Mouse (Mus musculus): ENCODE measurements at regions not wholly inside any gene's neighbourhood (a gene's known extent, or its start where the extent isn't known, plus 50 kb on each side); places are given as distances from the start of the nearest gene placed in this dataset.
"Not testable (repeated sequence)": the region's sequence is repeated elsewhere in the genome, so short reads cannot be mapped to it uniquely, and the experiment has no call there.

DNA sequence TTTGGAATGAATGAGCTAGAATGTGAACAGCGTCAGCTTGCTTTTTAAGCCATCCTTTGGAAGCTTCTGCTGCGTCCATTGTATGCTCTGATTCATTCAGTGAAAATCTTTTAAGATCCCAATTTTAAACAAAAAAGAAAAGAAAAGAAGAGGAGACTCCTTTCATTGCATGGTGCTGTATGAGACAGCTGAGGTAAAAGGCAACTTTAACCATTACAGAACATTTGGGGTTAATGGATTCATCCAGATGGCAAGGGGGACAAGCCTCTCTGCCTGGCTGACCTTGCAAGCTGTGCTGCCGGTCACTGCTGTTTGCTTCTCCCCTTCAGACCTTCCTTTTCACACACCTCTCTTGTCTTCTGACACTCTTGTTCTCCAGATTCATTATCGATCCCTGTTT is 176.0 kb upstream of the Intu start:
- no peak overlapping the region for H3K4me2 ChIP-seq
- no peaks in the 10 kb centered on the region for H3K9me3 ChIP-seq (replicated peaks)
- H3K27ac ChIP-seq = no peak overlapping the region
- no peak overlapping the region for H3K4me3 ChIP-seq (replicated peaks)
- H3K36me3 ChIP-seq = no peaks in the 10 kb centered on the region
- no peaks in the 10 kb centered on the region for H3K27me3 ChIP-seq
- ATAC-seq (ENCODE audit: low read depth) (no peak), DNase-seq (no peak)
- H3K9ac ChIP-seq = no peak overlapping the region
- no peaks in the 10 kb centered on the region for H3K4me1 ChIP-seq (replicated peaks)
- WGBS (ENCODE audit: insufficient replicate concordance) = 61% methylated on average over 4 of the region's 4 CpGs

DNA sequence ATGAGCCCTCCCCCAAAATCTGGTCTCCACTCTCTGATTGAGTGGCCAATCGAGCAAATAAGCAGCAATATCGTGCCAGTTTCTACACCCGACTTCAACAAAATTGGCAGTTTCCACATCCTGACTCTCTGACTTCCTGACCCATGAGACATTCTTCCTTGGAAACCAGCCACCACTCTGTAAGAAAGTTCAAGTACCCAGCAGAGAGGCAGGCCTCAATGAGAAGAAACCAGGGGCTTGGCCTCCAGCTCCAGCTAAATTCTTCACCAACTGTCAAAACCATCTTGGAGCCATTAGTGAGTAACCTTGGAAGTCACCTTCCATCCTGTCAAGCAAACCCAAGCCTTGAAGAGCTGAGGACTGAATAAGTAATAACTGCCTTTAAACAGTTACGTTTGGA is 162.7 kb upstream of the Intu start:
- no peak overlapping the region for H3K4me3 ChIP-seq (replicated peaks)
- H3K9me3 ChIP-seq (replicated peaks) = no peaks in the 10 kb centered on the region
- no peak overlapping the region for H3K9ac ChIP-seq
- DNase-seq = no peak
- ATAC-seq (ENCODE audit: low read depth) = no peak
- no peaks in the 10 kb centered on the region for H3K36me3 ChIP-seq
- no peak overlapping the region for H3K27ac ChIP-seq
- H3K4me1 ChIP-seq (replicated peaks) = no peaks in the 10 kb centered on the region
- no peak overlapping the region for H3K4me2 ChIP-seq
- WGBS (ENCODE audit: insufficient replicate concordance) = 70% methylated on average over 4 of the region's 4 CpGs
- H3K27me3 ChIP-seq = no peaks in the 10 kb centered on the region

DNA sequence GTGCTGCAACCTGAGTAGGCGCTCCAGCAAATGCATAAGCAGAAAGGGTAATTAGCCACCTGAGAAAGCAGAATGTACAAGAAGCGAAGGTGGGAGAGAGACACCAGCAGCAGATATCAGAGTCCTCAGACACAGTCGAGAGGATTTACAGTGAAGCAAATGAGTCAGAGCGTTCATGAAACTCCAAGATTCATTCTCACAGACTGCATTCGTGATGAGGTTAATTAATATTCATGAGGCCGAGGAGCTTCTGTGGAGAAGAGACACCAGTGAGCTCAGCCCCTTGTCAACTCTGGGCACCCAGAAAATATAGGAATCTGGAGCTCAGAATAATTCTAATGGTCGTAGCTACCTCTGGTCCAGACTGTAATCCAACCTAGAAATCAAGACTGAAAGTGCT is 159.7 kb upstream of the Intu start:
- H3K27me3 ChIP-seq = no peaks in the 10 kb centered on the region
- no peak overlapping the region for H3K27ac ChIP-seq
- H3K4me3 ChIP-seq (replicated peaks) = no peak overlapping the region
- no peak for DNase-seq
- no peak overlapping the region for H3K9ac ChIP-seq
- H3K4me2 ChIP-seq = no peak overlapping the region
- no peaks in the 10 kb centered on the region for H3K36me3 ChIP-seq
- no peaks in the 10 kb centered on the region for H3K4me1 ChIP-seq (replicated peaks)
- no peaks in the 10 kb centered on the region for H3K9me3 ChIP-seq (replicated peaks)
- ATAC-seq (ENCODE audit: low read depth) = no peak
- WGBS (ENCODE audit: insufficient replicate concordance) = 47% methylated on average over 7 of the region's 7 CpGs

DNA sequence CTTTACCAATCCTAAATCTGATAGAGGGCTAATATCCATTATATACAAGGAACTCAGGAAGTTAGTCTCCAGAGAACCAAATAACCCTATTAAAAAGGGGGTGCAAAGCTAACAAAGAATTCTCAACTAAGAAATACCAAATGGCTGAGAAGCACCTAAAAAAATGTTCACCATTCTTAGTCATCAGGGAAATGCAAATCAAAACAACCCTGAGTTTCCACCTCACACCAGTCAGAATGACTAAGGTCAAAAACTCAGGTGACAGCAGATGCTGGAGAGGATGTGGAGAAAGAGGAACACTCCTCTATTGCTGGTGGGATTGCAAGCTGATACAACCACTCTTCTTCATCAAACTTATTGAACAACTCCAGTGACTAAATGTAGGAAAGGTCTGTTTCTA is 154.9 kb upstream of the Intu start:
- not testable (repeated sequence) for H3K4me2 ChIP-seq; H3K9ac ChIP-seq; H3K36me3 ChIP-seq; H3K4me3 ChIP-seq (replicated peaks); H3K9me3 ChIP-seq (replicated peaks); H3K27me3 ChIP-seq; DNase-seq; H3K4me1 ChIP-seq (replicated peaks); H3K27ac ChIP-seq; ATAC-seq (ENCODE audit: low read depth)

DNA sequence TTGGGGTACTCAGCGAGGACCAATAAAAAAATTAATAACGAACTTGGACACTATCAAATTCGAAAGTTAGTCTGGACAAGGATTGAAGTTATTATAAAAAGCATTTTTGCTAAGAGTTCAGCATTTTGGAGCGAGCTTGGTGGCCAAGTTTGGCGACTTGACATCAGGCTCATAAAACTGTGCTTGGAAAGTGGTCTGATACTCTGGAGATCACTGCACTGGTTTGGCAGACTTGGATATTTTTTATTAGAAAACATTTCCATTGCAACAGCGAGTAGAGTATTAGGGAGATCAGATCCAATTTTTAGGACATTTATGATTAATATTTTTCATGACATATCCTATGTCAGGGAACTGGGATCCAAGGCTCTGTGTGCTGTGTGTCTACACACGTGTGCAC is 153.7 kb upstream of the Intu start:
- DNase-seq = no peak
- no peak overlapping the region for H3K27ac ChIP-seq
- ATAC-seq (ENCODE audit: low read depth) = no peak
- no peaks in the 10 kb centered on the region for H3K36me3 ChIP-seq
- H3K9ac ChIP-seq = no peak overlapping the region
- H3K4me2 ChIP-seq = no peak overlapping the region
- H3K4me1 ChIP-seq (replicated peaks) = no peaks in the 10 kb centered on the region
- H3K4me3 ChIP-seq (replicated peaks) = no peak overlapping the region
- H3K27me3 ChIP-seq = no peaks in the 10 kb centered on the region
- 54% methylated on average over 7 of the region's 7 CpGs for WGBS (ENCODE audit: insufficient replicate concordance)
- no peaks in the 10 kb centered on the region for H3K9me3 ChIP-seq (replicated peaks)

DNA sequence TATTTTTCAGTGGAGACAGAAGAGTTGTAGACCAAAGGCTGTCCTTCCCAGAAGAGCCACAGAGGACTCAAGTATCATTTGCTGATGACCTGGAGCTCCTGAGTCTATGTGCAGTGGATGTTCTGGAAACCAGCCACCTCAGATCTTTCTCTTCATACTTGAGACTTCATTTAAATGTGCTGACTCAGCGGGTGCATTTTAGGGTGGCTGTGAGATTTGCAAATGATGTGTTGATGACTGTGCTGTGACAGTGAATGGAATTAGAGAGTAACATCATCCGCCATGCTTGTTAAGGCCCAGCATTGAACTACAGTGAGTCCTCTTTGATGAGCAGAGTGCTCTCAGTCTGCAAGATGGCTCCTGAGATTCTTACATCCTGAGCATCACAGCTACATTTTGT is 152.0 kb upstream of the Intu start:
- DNase-seq (no peak), ATAC-seq (ENCODE audit: low read depth) (no peak)
- WGBS (ENCODE audit: insufficient replicate concordance) = 55% methylated on average over 2 of the region's 2 CpGs

DNA sequence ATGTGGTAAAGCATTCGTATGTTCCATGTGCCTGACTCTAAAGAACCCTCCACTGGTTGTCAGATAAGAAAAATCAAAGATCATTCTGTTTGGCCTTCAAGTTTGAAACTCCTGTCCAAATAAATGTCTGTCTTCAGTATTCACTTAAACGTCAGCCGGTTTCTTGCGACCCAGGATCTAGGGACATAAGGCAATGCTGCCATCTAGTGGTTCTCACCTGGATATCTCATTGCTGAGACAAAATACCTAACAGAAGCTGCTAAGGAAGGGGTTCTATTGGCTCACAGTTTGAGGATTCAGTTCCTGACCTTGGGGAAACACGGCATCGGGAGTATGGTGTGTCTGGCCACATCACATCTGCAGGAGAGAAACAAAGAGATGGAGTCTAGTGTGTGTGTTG is 139.5 kb upstream of the Intu start:
- no peaks in the 10 kb centered on the region for H3K9me3 ChIP-seq (replicated peaks)
- no peak overlapping the region for H3K4me2 ChIP-seq
- DNase-seq (no peak), ATAC-seq (ENCODE audit: low read depth) (no peak)
- H3K36me3 ChIP-seq = no peaks in the 10 kb centered on the region
- no peak overlapping the region for H3K4me3 ChIP-seq (replicated peaks)
- 39% methylated on average over 6 of the region's 6 CpGs for WGBS (ENCODE audit: insufficient replicate concordance)
- no peaks in the 10 kb centered on the region for H3K4me1 ChIP-seq (replicated peaks)
- H3K9ac ChIP-seq = no peak overlapping the region
- H3K27me3 ChIP-seq = no peaks in the 10 kb centered on the region
- no peak overlapping the region for H3K27ac ChIP-seq

More for the DNA sequence above, 152.0 kb upstream of the Intu start:
- Histone ChIP-seq H3K27ac (no peak overlapping the region), H3K9me3 (replicated peaks) (no peaks in the 10 kb centered on the region), H3K4me3 (replicated peaks) (no peak overlapping the region), H3K4me1 (replicated peaks) (no peaks in the 10 kb centered on the region), H3K36me3 (no peaks in the 10 kb centered on the region), H3K9ac (no peak overlapping the region), H3K4me2 (no peak overlapping the region), H3K27me3 (no peaks in the 10 kb centered on the region)

DNA sequence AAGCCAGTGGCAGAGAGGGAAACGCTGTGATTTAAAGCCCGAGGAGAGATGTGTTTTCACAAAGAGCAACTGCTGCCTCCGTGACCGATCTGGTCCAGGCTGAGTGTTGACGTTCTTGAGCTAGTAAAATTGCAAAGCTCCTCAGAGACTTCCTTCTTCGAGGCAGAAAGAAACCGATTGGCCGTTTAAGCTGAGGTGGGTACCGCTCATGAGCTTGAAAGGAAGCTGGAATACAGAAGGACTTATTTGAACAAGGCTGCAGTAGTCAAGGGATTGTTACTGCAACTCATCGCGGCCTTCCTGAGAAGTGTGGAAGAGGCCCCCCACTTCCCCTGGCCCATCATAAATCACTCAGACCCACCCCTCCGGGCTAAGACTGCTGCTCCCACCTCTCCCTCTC is 132.9 kb upstream of the Intu start:
- Histone ChIP-seq H3K4me3 (replicated peaks) (no peak overlapping the region), H3K9me3 (replicated peaks) (no peaks in the 10 kb centered on the region), H3K4me2 (no peak overlapping the region), H3K9ac (no peak overlapping the region), H3K27me3 (no peaks in the 10 kb centered on the region), H3K36me3 (no peaks in the 10 kb centered on the region), H3K4me1 (replicated peaks) (no peaks in the 10 kb centered on the region), H3K27ac (no peak overlapping the region)
- no peak for DNase-seq
- no peak for ATAC-seq (ENCODE audit: low read depth)
- WGBS (ENCODE audit: insufficient replicate concordance) = 49% methylated on average over 12 of the region's 12 CpGs

DNA sequence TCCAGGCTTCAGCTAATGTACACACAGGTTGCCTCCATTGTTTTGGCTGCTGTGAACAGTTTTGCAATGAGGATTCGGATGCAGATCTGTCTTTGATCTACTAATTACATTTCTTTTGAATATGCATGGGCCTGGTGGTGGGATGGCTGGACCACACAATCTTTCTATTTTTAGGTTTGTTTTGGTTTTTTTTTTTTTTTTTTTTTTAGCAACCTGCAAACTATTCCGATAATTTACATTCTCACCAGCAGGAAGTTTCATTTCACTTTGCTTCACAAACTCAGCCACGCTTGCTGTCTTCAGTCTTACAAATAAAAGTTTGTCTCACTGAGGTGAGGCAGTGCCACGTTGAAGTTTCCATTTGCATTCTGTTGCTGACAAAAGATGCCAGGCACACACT is 127.7 kb upstream of the Intu start:
- Histone ChIP-seq H3K27ac (no peak overlapping the region), H3K4me1 (replicated peaks) (no peaks in the 10 kb centered on the region), H3K9ac (no peak overlapping the region), H3K36me3 (no peaks in the 10 kb centered on the region), H3K27me3 (no peaks in the 10 kb centered on the region), H3K4me2 (no peak overlapping the region), H3K4me3 (replicated peaks) (no peak overlapping the region), H3K9me3 (replicated peaks) (no peaks in the 10 kb centered on the region)
- WGBS (ENCODE audit: insufficient replicate concordance) = 56% methylated on average over 4 of the region's 4 CpGs
- ATAC-seq (ENCODE audit: low read depth) = no peak
- DNase-seq = no peak

DNA sequence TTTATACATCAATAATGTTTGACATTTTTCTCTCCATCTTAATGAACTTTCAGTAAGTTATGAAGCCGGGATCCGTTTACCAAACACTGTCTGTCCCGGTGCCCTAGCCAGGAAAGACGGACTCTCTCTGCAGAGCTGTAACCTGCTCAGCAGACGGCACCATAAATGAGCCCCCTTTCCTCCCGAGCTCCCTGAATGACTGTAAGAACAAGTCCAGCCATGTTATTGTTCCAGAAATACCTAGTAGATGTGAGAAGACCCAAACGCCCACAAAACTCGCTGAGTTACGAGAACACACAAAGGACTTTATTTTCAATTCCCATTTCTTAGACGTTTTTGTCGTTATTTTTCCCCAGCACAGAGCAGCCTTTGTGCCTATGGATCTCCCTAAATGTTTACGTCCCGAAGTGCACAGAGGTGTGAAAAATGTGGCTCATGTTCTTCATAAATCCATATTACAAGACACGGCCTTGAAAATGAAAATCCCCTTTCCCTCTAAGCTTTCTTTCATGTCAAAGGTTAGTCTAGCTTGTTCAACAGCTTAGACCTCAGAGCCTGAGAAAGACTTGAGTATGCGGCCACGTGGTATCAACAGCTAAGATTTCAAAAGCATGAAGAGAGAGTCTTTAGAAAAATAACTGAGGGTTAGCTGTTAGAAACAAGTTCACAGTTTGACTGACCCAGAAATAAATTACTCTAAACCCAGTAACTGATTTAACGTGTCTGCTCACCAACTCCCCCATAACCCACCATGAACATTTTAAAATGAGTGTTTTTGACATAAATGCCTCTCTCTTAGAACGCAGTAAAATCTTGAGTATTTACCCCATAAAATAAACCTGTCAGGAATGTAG is 125.8 kb upstream of the Intu start:
- no peak overlapping the region for H3K4me3 ChIP-seq (replicated peaks)

DNA sequence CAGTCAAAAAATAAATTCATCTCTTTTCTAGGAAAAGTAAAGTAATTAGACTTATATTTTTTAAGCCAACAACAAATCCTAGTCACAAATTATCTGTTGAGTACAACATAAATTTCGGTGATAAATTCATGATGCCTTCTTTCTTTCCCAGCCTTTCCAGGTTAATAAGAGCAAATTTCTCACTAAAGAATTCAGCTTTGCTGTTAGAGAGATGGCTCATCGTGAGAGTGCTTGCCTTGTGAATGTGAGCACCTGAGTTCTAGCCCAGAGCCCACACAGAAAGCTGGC is 125.2 kb upstream of the Intu start:
- no peaks in the 10 kb centered on the region for H3K9me3 ChIP-seq (replicated peaks)
- no peak overlapping the region for H3K4me3 ChIP-seq (replicated peaks)
- 73% methylated on average over 2 of the region's 2 CpGs for WGBS (ENCODE audit: insufficient replicate concordance)
- no peak overlapping the region for H3K4me2 ChIP-seq
- H3K36me3 ChIP-seq = no peaks in the 10 kb centered on the region
- DNase-seq = no peak
- no peaks in the 10 kb centered on the region for H3K4me1 ChIP-seq (replicated peaks)
- no peak overlapping the region for H3K9ac ChIP-seq
- no peak for ATAC-seq (ENCODE audit: low read depth)
- H3K27ac ChIP-seq = no peak overlapping the region
- no peaks in the 10 kb centered on the region for H3K27me3 ChIP-seq

More for the DNA sequence above, 125.8 kb upstream of the Intu start:
- no peaks in the 10 kb centered on the region for H3K4me1 ChIP-seq (replicated peaks)
- no peak for DNase-seq
- 71% methylated on average over 18 of the region's 18 CpGs for WGBS (ENCODE audit: insufficient replicate concordance)
- H3K27me3 ChIP-seq = no peaks in the 10 kb centered on the region
- H3K4me2 ChIP-seq = no peak overlapping the region
- no peaks in the 10 kb centered on the region for H3K36me3 ChIP-seq
- no peak overlapping the region for H3K27ac ChIP-seq
- no peaks in the 10 kb centered on the region for H3K9me3 ChIP-seq (replicated peaks)
- no peak for ATAC-seq (ENCODE audit: low read depth)
- no peak overlapping the region for H3K9ac ChIP-seq

DNA sequence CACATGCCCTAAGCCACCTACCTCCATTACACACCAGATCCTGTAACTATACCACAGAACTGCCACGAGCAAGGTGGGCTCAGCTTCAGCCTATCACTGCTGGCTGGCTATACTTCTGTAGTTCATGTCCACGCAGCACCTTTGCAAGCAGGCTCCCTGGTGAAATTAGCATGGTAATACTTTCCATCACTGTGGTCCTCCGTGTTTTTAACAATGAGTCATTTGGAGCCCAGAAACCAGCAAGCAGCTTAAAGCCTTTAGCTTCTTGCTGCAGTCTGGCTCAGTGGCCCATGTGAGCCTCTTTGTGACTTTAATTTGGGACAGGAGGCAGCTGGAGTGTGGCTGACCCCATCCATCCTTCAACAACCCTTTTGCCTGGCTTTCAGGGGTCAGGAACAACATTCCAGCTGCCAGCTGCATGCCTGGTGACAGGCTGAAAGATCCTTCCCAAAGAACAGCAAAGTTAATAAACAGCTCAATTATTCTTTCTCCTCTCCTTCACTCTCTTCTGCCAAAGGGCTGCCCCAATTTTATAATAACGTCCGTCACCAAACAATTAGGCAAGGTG is 122.1 kb upstream of the Intu start:
- H3K36me3 ChIP-seq = no peaks in the 10 kb centered on the region
- H3K27ac ChIP-seq = no peak overlapping the region
- ATAC-seq (ENCODE audit: low read depth) (no peak), DNase-seq (no peak)
- 52% methylated on average over 5 of the region's 5 CpGs for WGBS (ENCODE audit: insufficient replicate concordance)
- no peak overlapping the region for H3K4me2 ChIP-seq
- H3K27me3 ChIP-seq = no peaks in the 10 kb centered on the region
- H3K9ac ChIP-seq = no peak overlapping the region
- no peaks in the 10 kb centered on the region for H3K9me3 ChIP-seq (replicated peaks)
- H3K4me1 ChIP-seq (replicated peaks) = no peaks in the 10 kb centered on the region
- no peak overlapping the region for H3K4me3 ChIP-seq (replicated peaks)

Data from liver, embryonic 13.5 days (tissue).